11 mouse cellular contexts compared by ENCODE assay signal in the genomic region with DNA sequence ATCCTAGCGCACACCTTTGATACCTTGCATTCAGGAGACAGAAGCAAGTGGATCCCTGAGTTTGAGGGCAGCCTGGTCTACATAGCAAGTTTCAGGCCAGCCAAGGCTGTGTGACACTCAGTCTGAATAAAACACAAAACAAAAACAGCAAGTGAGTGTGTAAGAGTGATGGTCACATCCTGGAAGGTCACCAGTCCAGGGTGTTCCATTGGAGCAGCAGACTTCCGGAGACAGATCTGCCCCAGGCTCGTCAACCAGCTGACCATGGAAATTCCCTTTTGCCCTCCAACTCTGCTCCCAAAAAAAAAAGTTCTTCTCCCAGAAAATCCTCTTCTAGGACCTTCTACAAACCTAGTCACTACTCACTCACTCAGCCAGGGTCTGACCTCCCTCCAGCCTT. TPM values are rescaled to one million over a fixed set of nuclear protein-coding genes. Genes with fewer than 3 reads are reported as not detected.
DNase-seq lines count a peak whose midpoint lies in the region; ATAC-seq and TF ChIP-seq lines count a peak whose summit lies in the region.
"Had no signal": no experiment of that assay in that cellular context is flagged by ENCODE, and none has a peak within 500 bp of the region (broad histone marks: within the 10 kb centered on the region; RNA-seq: fewer than 3 reads in every experiment).

No protein-coding gene starts in this region.

- peak overlapping the region; percentile 89 for H3K27ac ChIP-seq in gastrocnemius, adult 2 months
- H3K27ac ChIP-seq in lung, embryonic 16.5 days (ENCODE audit: low read length) = peak overlapping the region; percentile 51; the same call in 1 of the 2 replicates
- H3K27ac ChIP-seq in liver, embryonic 14.5 days = no peak overlapping the region
- H3K27ac ChIP-seq: limb, embryonic 15.5 days had no signal

- no peak overlapping the region for H3K4me3 ChIP-seq in gastrocnemius, adult 2 months
- no peak overlapping the region for H3K4me3 ChIP-seq in lung, embryonic 16.5 days (ENCODE audit: low read length)
- H3K4me3 ChIP-seq in liver, embryonic 14.5 days (ENCODE audit: insufficient read depth in 1 of 2, low read depth in 2 of 2, low read length in 2 of 2) = no peak overlapping the region

- WGBS in lung, embryonic 16.5 days = 74% methylated on average over 3 of the region's 3 CpGs
- WGBS in liver, embryonic 14.5 days (ENCODE audit: insufficient replicate concordance) = 79% methylated on average over 3 of the region's 3 CpGs

- intact Hi-C loops in gastrocnemius, adult 2 months (cut with DNase I) = no loop called here

- H3K9ac ChIP-seq in lung, embryonic 16.5 days (ENCODE audit: low read length) = no peak overlapping the region
- no peak overlapping the region for H3K9ac ChIP-seq in liver, embryonic 14.5 days (replicated peaks)
- H3K9ac ChIP-seq: limb, embryonic 15.5 days had no signal

- no peaks in the 10 kb centered on the region for H3K27me3 ChIP-seq in lung, embryonic 16.5 days (ENCODE audit: control insufficient read depth, insufficient read depth, low read depth, low read length)
- no peaks in the 10 kb centered on the region for H3K27me3 ChIP-seq in liver, embryonic 14.5 days (ENCODE audit: control insufficient read depth, insufficient read depth, low read length)
- H3K27me3 ChIP-seq: limb, embryonic 15.5 days had no signal

- ATAC-seq in lung, embryonic 16.5 days (ENCODE audit: low read depth) = no peak
- ATAC-seq in liver, embryonic 14.5 days (ENCODE audit: insufficient read depth) = no peak

- H3K4me2 ChIP-seq in lung, embryonic 16.5 days (ENCODE audit: low read depth, low read length) = no peak overlapping the region
- peak overlapping the region; percentile 90 for H3K4me2 ChIP-seq in liver, embryonic 14.5 days (ENCODE audit: low read depth)

- no peak for TF ChIP-seq EP300 in liver, embryonic 14.5 days (IDR thresholded peaks at IDR 0.05; ENCODE audit: low read depth)

- no peaks in the 10 kb centered on the region for H3K9me3 ChIP-seq in lung, embryonic 16.5 days (ENCODE audit: control insufficient read depth, low read length)
- no peaks in the 10 kb centered on the region for H3K9me3 ChIP-seq in liver, embryonic 14.5 days (ENCODE audit: control insufficient read depth, low read length)
- H3K9me3 ChIP-seq: limb, embryonic 15.5 days had no signal

- H3K36me3 ChIP-seq in lung, embryonic 16.5 days (ENCODE audit: control insufficient read depth, insufficient read depth, low read length) = no peaks in the 10 kb centered on the region
- no peaks in the 10 kb centered on the region for H3K36me3 ChIP-seq in liver, embryonic 14.5 days (replicated peaks; ENCODE audit: control insufficient read depth, insufficient read depth, low read depth)
- H3K36me3 ChIP-seq: limb, embryonic 15.5 days had no signal

- no peak for DNase-seq in gastrocnemius, adult 2 months
- DNase-seq in gastrocnemius, postnatal 4 days (ENCODE audit: low spot score in 2 of 2) = no peak
- no peak for DNase-seq in lung, postnatal 10 days
- DNase-seq in kidney, adult 18-20 months = peak; percentile 47
- no peak for DNase-seq in liver, embryonic 14.5 days (ENCODE audit: low read depth in 3 of 3, low spot score in 3 of 3)
- DNase-seq in cerebellum, postnatal 10 days = no peak
- no peak for DNase-seq in adipocyte (ENCODE audit: low spot score)

- peaks cover 16% of the 10 kb centered on the region for H3K4me1 ChIP-seq in lung, embryonic 16.5 days (replicated peaks; ENCODE audit: control insufficient read depth, insufficient read depth, low read length)
- peaks cover 27 to 28% of the 10 kb centered on the region in 2 experiments for H3K4me1 ChIP-seq in liver, embryonic 14.5 days (replicated peaks; ENCODE audit: control insufficient read depth in 2 of 2, insufficient read depth in 2 of 2, low read length in 1 of 2)

- TF ChIP-seq CTCF in gastrocnemius, adult 2 months (IDR thresholded peaks at IDR 0.05) = no peak
- no peak for TF ChIP-seq CTCF in liver, embryonic 14.5 days (IDR thresholded peaks at IDR 0.05; ENCODE audit: low read depth)

RNA-seq across cellular contexts. Expression of a gene that starts 0.8 kb away (rescaled TPM):
- 1 to 10 TPM; 3.5 to 6.0 TPM for total RNA-seq in gastrocnemius, adult 2 months (2021)
- total RNA-seq in gastrocnemius, postnatal 4 days (2021) = 10 to 100 TPM; 25.5 to 30.8 TPM
- 96.1 and 116 TPM in 2 replicates for polyA plus RNA-seq in lung, embryonic 16.5 days (2015; fragmentation: Nextera tagmentation; extraction: Ambion mirVana)
- 7.3 and 11.0 TPM in 2 replicates for polyA plus RNA-seq in liver, embryonic 14.5 days (2012; rRNA removed)
- polyA plus RNA-seq in liver, embryonic 14.5 days (2014; fragmentation: Nextera tagmentation; extraction: Ambion mirVana) = 7.3 and 9.8 TPM in 2 replicates

RNA-seq across cellular contexts. Expression of a gene that starts 20.4 kb away (rescaled TPM):
- total RNA-seq in gastrocnemius, adult 2 months (2021) = not detected
- total RNA-seq in gastrocnemius, postnatal 4 days (2021) = not detected
- 0.72 and 0.87 TPM in 2 replicates for polyA plus RNA-seq in lung, embryonic 16.5 days (2015; fragmentation: Nextera tagmentation; extraction: Ambion mirVana)
- not detected in 2 replicates for polyA plus RNA-seq in liver, embryonic 14.5 days (2012; rRNA removed)
- not detected in 2 replicates for polyA plus RNA-seq in liver, embryonic 14.5 days (2014; fragmentation: Nextera tagmentation; extraction: Ambion mirVana)
- total RNA-seq: gastrocnemius, postnatal 14 days had no signal
- polyA plus RNA-seq: embryonic facial prominence, embryonic 11.5 days; limb, embryonic 15.5 days had no signal
